Mouse (Mus musculus): ENCODE measurements at regions not wholly inside any gene's neighbourhood (a gene's known extent, or its start where the extent isn't known, plus 50 kb on each side); places are given as distances from the start of the nearest gene placed in this dataset.
A peak's percentile ranks its signal among the peaks of the same experiment; 100 is the strongest.

GRCm38 (mm10) chr16:93048418-93048932 lies 222.5 kb upstream of the Runx1 start:
- no peak for ATAC-seq (replicated peaks in 1 of 2; ENCODE audit: insufficient read depth in 1 of 2, low FRiP score in 2 of 2, low TSS enrichment in 1 of 2, low read depth in 1 of 2, poor library complexity in 2 of 2, severe bottlenecking in 2 of 2)

- ATAC-seq (replicated peaks in 1 of 2; ENCODE audit: insufficient read depth in 1 of 2, low FRiP score in 2 of 2, low TSS enrichment in 1 of 2, low read depth in 1 of 2, poor library complexity in 2 of 2, severe bottlenecking in 2 of 2), result no peak
Measured at GRCm38 (mm10) chr16:93047594-93047993, 221.6 kb upstream of the Runx1 start.

- ATAC-seq (replicated peaks in 1 of 2; ENCODE audit: insufficient read depth in 1 of 2, low FRiP score in 2 of 2, low TSS enrichment in 1 of 2, low read depth in 1 of 2, poor library complexity in 2 of 2, severe bottlenecking in 2 of 2), result no peak
Measured at GRCm38 (mm10) chr16:93046221-93046620, 220.3 kb upstream of the Runx1 start.

GRCm38 (mm10) chr16:93043355-93043754 lies 217.4 kb upstream of the Runx1 start:
- ATAC-seq (replicated peaks in 1 of 2; ENCODE audit: insufficient read depth in 1 of 2, low FRiP score in 2 of 2, low TSS enrichment in 1 of 2, low read depth in 1 of 2, poor library complexity in 2 of 2, severe bottlenecking in 2 of 2), result no peak

- no peak for ATAC-seq (replicated peaks in 1 of 2; ENCODE audit: insufficient read depth in 1 of 2, low FRiP score in 2 of 2, low TSS enrichment in 1 of 2, low read depth in 1 of 2, poor library complexity in 2 of 2, severe bottlenecking in 2 of 2)
Measured at GRCm38 (mm10) chr16:93042941-93043340, 217.0 kb upstream of the Runx1 start.

GRCm38 (mm10) chr16:93042491-93042890 lies 216.5 kb upstream of the Runx1 start:
- ATAC-seq (replicated peaks in 1 of 2; ENCODE audit: insufficient read depth in 1 of 2, low FRiP score in 2 of 2, low TSS enrichment in 1 of 2, low read depth in 1 of 2, poor library complexity in 2 of 2, severe bottlenecking in 2 of 2), result no peak

GRCm38 (mm10) chr16:93041887-93042286 lies 215.9 kb upstream of the Runx1 start:
- no peak for ATAC-seq (replicated peaks in 1 of 2; ENCODE audit: insufficient read depth in 1 of 2, low FRiP score in 2 of 2, low TSS enrichment in 1 of 2, low read depth in 1 of 2, poor library complexity in 2 of 2, severe bottlenecking in 2 of 2)

GRCm38 (mm10) chr16:93041399-93041798 lies 215.4 kb upstream of the Runx1 start:
- no peak for ATAC-seq (replicated peaks in 1 of 2; ENCODE audit: insufficient read depth in 1 of 2, low FRiP score in 2 of 2, low TSS enrichment in 1 of 2, low read depth in 1 of 2, poor library complexity in 2 of 2, severe bottlenecking in 2 of 2)

- no peak for ATAC-seq (replicated peaks in 1 of 2; ENCODE audit: insufficient read depth in 1 of 2, low FRiP score in 2 of 2, low TSS enrichment in 1 of 2, low read depth in 1 of 2, poor library complexity in 2 of 2, severe bottlenecking in 2 of 2)
Measured at GRCm38 (mm10) chr16:93035626-93036025, 209.7 kb upstream of the Runx1 start.

- ATAC-seq (replicated peaks in 1 of 2; ENCODE audit: insufficient read depth in 1 of 2, low FRiP score in 2 of 2, low TSS enrichment in 1 of 2, low read depth in 1 of 2, poor library complexity in 2 of 2, severe bottlenecking in 2 of 2), result no peak
Measured at GRCm38 (mm10) chr16:93033943-93034342, 208.0 kb upstream of the Runx1 start.

- ATAC-seq (replicated peaks in 1 of 2; ENCODE audit: insufficient read depth in 1 of 2, low FRiP score in 2 of 2, low TSS enrichment in 1 of 2, low read depth in 1 of 2, poor library complexity in 2 of 2, severe bottlenecking in 2 of 2), result peak; percentile 43 to 65
Measured at GRCm38 (mm10) chr16:93031624-93032023, 205.7 kb upstream of the Runx1 start.

GRCm38 (mm10) chr16:93028640-93029039 lies 202.7 kb upstream of the Runx1 start:
- ATAC-seq (replicated peaks in 1 of 2; ENCODE audit: insufficient read depth in 1 of 2, low FRiP score in 2 of 2, low TSS enrichment in 1 of 2, low read depth in 1 of 2, poor library complexity in 2 of 2, severe bottlenecking in 2 of 2), result peak; percentile 95

- ATAC-seq (replicated peaks in 1 of 2; ENCODE audit: insufficient read depth in 1 of 2, low FRiP score in 2 of 2, low TSS enrichment in 1 of 2, low read depth in 1 of 2, poor library complexity in 2 of 2, severe bottlenecking in 2 of 2), result no peak
Measured at GRCm38 (mm10) chr16:93028016-93028415, 202.1 kb upstream of the Runx1 start.

- no peak for ATAC-seq (replicated peaks in 1 of 2; ENCODE audit: insufficient read depth in 1 of 2, low FRiP score in 2 of 2, low TSS enrichment in 1 of 2, low read depth in 1 of 2, poor library complexity in 2 of 2, severe bottlenecking in 2 of 2)
Measured at GRCm38 (mm10) chr16:93026094-93026648, 200.2 kb upstream of the Runx1 start.

GRCm38 (mm10) chr16:93019800-93020555 lies 194.0 kb upstream of the Runx1 start:
- 0 out of 4 replicates have a peak, but pooled peaks of 1 of the 2 experiments have one; percentile 20 for ATAC-seq (replicated peaks in 1 of 2; ENCODE audit: insufficient read depth in 1 of 2, low FRiP score in 2 of 2, low TSS enrichment in 1 of 2, low read depth in 1 of 2, poor library complexity in 2 of 2, severe bottlenecking in 2 of 2)

GRCm38 (mm10) chr16:93018766-93019165 lies 192.8 kb upstream of the Runx1 start:
- no peak for ATAC-seq (replicated peaks in 1 of 2; ENCODE audit: insufficient read depth in 1 of 2, low FRiP score in 2 of 2, low TSS enrichment in 1 of 2, low read depth in 1 of 2, poor library complexity in 2 of 2, severe bottlenecking in 2 of 2)

- ATAC-seq (replicated peaks in 1 of 2; ENCODE audit: insufficient read depth in 1 of 2, low FRiP score in 2 of 2, low TSS enrichment in 1 of 2, low read depth in 1 of 2, poor library complexity in 2 of 2, severe bottlenecking in 2 of 2), result no peak
Measured at GRCm38 (mm10) chr16:93017025-93017424, 191.1 kb upstream of the Runx1 start.

GRCm38 (mm10) chr16:93015636-93016035 lies 189.7 kb upstream of the Runx1 start:
- ATAC-seq (replicated peaks in 1 of 2; ENCODE audit: insufficient read depth in 1 of 2, low FRiP score in 2 of 2, low TSS enrichment in 1 of 2, low read depth in 1 of 2, poor library complexity in 2 of 2, severe bottlenecking in 2 of 2), result no peak

- ATAC-seq (replicated peaks in 1 of 2; ENCODE audit: insufficient read depth in 1 of 2, low FRiP score in 2 of 2, low TSS enrichment in 1 of 2, low read depth in 1 of 2, poor library complexity in 2 of 2, severe bottlenecking in 2 of 2), result no peak
Measured at GRCm38 (mm10) chr16:93014991-93015390, 189.0 kb upstream of the Runx1 start.

All from hematopoietic stem cell, adult 5-6 weeks (primary cell).